Mouse (Mus musculus): ENCODE data around the gene 6430531B16Rik.

6430531B16Rik gene

GRCm38 (mm10) chr7:139970216-139970919 is 8.2 kb downstream of the 6430531B16Rik start:
- DNase-seq = no peak

- peak; percentile 92 to 97 for DNase-seq
These were observed 9.0 kb downstream of the 6430531B16Rik start for GRCm38 (mm10) chr7:139969348-139970130.

GRCm38 (mm10) chr7:139968428-139968827 is 10.1 kb downstream of the 6430531B16Rik start:
- no peak for DNase-seq

GRCm38 (mm10) chr7:139967175-139967574 is 11.4 kb downstream of the 6430531B16Rik start:
- no peak for DNase-seq

- DNase-seq = no peak
These were observed 14.7 kb downstream of the 6430531B16Rik start for GRCm38 (mm10) chr7:139963814-139964213.

GRCm38 (mm10) chr7:139961141-139961540 is 17.4 kb downstream of the 6430531B16Rik start:
- no peak for DNase-seq

GRCm38 (mm10) chr7:139957958-139958357 is 20.6 kb downstream of the 6430531B16Rik start:
- DNase-seq = no peak

- DNase-seq = no peak
These were observed 21.1 kb downstream of the 6430531B16Rik start for GRCm38 (mm10) chr7:139957437-139957836.

GRCm38 (mm10) chr7:139956658-139957057 is 21.9 kb downstream of the 6430531B16Rik start:
- DNase-seq = no peak

- no peak for DNase-seq
These were observed 23.1 kb downstream of the 6430531B16Rik start for GRCm38 (mm10) chr7:139955505-139955904.

GRCm38 (mm10) chr7:139951991-139952633 is 26.4 kb downstream of the 6430531B16Rik start:
- DNase-seq = no peak

- DNase-seq = no peak
These were observed 27.5 kb downstream of the 6430531B16Rik start for GRCm38 (mm10) chr7:139951079-139951478.

- DNase-seq = no peak
These were observed 28.1 kb downstream of the 6430531B16Rik start for GRCm38 (mm10) chr7:139950283-139950971.

GRCm38 (mm10) chr7:139949893-139950282 is 28.7 kb downstream of the 6430531B16Rik start:
- DNase-seq = no peak

GRCm38 (mm10) chr7:139946032-139946431 is 32.5 kb downstream of the 6430531B16Rik start:
- DNase-seq = no peak

- DNase-seq = no peak
These were observed 33.0 kb downstream of the 6430531B16Rik start for GRCm38 (mm10) chr7:139945516-139945915.

- DNase-seq = no peak
These were observed 34.0 kb downstream of the 6430531B16Rik start for GRCm38 (mm10) chr7:139944291-139945240.

- DNase-seq = peak; percentile 30 to 36
These were observed 34.8 kb downstream of the 6430531B16Rik start, which contains the start of gene Utf1 for GRCm38 (mm10) chr7:139943674-139944281. Gene Utf1, plus strand, starts transcription at chr7:139943789.

GRCm38 (mm10) chr7:139940476-139941209 is 37.9 kb downstream of the 6430531B16Rik start:
- DNase-seq = no peak

GRCm38 (mm10) chr7:139937810-139938209 is 40.7 kb downstream of the 6430531B16Rik start:
- DNase-seq = no peak
